Mouse (Mus musculus) adrenal gland, adult (tissue): ENCODE results near the gene Ddhd1.

Experiments
- DNase-seq, 2 experiments: peaks; one replicate each; pipeline ENCODE4 v3.0.0; 2022 to 2023; ENCODE audit warnings: low spot score in 1 of 2; ENCODE audit not compliant: inconsistent age in 2 of 2

Ddhd1 gene

GRCm38 (mm10) chr14:45647175-45647574 lies 10.8 kb downstream of the Ddhd1 start:
- DNase-seq, result no peak

GRCm38 (mm10) chr14:45644786-45645185 lies 13.2 kb downstream of the Ddhd1 start:
- no peak for DNase-seq

DNA sequence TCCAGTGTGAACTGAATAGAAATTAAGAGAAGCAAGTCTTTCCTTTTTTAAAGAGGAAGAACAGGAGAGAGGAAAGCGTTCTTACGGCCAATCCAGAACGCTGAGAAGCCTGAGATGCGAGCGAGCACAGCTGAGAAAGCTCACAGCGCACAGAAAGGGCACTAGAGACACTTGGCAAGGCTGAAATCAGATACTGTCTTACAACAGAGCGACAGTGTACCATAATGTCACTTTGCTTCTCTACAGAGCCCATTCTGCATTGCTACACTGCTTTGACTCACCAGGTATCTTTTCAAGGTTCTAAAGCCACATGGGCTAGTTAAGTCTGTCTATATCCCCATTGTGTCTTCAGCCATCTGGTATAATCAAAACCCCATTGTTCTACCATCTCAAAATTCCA lies 13.7 kb downstream of the Ddhd1 start:
- no peak for DNase-seq

- DNase-seq, result no peak
Observed at GRCm38 (mm10) chr14:45643461-45643860, 14.5 kb downstream of the Ddhd1 start.

DNA sequence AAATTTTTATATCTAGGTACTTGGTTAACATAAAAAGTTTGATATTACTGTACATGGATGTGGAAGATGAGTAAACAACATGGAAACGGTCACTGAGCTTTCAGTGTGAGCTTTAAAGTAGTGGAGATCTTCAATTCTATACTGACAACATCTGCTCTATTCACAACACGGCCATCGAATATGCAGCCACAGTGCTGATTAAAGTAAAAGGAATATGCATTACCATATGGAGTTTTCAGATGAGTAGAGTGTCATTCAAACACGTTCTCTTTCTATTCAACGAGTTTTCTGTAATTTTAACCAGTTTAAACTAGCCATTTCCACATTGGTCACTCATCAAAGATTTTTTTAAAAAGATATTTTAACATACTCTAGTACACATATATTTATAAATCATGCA lies 15.1 kb downstream of the Ddhd1 start:
- DNase-seq, result no peak

GRCm38 (mm10) chr14:45642217-45642616 lies 15.7 kb downstream of the Ddhd1 start:
- DNase-seq, result no peak

DNA sequence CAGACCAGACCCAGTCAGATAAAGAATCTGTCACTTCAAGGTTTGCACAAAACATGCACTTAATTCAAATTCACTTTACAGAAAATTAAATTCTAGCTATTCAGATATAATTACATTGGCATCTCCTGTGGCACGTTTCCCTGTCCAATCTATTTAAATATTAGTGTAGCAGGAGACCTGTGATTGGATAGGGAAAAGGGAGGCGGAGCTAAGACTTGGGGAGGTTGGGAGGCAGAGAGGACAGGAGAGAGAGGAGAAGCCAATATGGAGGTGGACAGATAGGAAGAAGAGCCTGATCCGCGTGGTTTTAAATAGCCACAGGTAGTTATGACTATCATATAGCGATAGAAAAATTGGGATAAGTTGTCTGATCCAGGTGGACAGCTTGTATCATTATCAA lies 19.2 kb downstream of the Ddhd1 start:
- no peak for DNase-seq

- DNase-seq, result no peak
Observed at GRCm38 (mm10) chr14:45635496-45635895, 22.4 kb downstream of the Ddhd1 start.

- DNase-seq, result no peak
Observed at GRCm38 (mm10) chr14:45632756-45633537, 25.0 kb downstream of the Ddhd1 start.

DNA sequence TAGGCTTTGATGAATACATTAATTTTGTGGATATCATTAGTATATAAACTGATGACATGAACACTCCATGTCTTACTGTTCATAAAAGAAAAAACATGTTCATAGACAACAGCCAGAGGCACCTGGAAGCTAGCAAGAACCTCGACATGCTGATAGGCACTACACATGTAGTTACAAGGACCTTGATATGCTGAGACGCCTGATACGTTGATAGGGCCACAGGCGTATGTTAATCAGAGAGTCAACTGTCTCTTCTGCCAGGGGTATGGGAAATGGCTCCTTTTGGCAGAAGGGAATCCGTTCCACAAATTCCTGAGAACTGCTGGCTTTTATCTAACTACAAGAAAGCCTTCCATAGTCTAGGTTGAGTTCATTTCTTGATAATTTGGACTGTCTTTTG lies 27.4 kb downstream of the Ddhd1 start:
- DNase-seq, result no peak

GRCm38 (mm10) chr14:45629938-45630337 lies 28.0 kb downstream of the Ddhd1 start:
- no peak for DNase-seq

- no peak for DNase-seq
Observed at GRCm38 (mm10) chr14:45618351-45618750, 39.6 kb downstream of the Ddhd1 start.

DNA sequence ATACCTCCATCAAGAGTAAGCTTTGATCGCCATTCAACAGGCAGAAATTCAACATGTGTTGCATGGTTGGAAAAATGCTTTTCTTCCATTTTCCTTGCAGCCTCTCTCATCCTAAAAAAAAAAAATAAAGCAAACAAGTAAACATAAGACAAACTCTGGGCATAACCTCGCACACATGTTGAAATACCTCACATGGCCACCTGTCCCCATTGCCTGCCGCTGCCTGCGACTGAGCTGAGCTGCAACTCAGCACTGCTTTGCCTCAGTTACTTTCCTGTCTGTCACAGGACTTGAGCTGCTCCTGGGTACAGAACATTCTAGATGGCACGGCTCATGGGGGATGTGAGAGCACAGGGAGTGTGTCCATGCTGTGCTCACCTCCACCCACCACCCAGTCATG lies 41.4 kb downstream of the Ddhd1 start:
- DNase-seq, result no peak

- DNase-seq, result no peak
Observed at GRCm38 (mm10) chr14:45615776-45616175, 42.2 kb downstream of the Ddhd1 start.

- DNase-seq, result no peak
Observed at GRCm38 (mm10) chr14:45614822-45615221, 43.1 kb downstream of the Ddhd1 start.

GRCm38 (mm10) chr14:45614406-45614805 lies 43.5 kb downstream of the Ddhd1 start:
- no peak for DNase-seq

GRCm38 (mm10) chr14:45611654-45612053 lies 46.3 kb downstream of the Ddhd1 start:
- no peak for DNase-seq

DNA sequence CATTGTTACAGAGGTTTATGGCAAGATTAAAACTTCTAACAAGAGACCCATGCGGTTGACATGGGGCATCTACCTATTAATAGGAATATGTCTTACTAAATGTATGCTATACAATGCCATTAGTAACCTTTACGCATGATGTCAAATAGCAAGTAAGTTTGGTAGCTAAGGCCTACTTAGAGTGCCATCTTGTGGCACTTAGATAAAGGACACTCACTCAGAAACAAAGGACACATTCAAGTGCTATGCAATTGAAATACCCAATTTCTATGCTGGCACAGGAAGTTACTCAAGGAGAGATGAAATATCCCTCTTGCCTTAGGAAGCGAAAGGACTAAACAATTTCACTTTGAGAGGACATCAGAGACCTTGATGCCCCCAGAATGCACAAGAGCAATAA lies 55.9 kb downstream of the Ddhd1 start:
- no peak for DNase-seq

- DNase-seq, result no peak
Observed at GRCm38 (mm10) chr14:45600587-45600986, 57.4 kb downstream of the Ddhd1 start.

DNA sequence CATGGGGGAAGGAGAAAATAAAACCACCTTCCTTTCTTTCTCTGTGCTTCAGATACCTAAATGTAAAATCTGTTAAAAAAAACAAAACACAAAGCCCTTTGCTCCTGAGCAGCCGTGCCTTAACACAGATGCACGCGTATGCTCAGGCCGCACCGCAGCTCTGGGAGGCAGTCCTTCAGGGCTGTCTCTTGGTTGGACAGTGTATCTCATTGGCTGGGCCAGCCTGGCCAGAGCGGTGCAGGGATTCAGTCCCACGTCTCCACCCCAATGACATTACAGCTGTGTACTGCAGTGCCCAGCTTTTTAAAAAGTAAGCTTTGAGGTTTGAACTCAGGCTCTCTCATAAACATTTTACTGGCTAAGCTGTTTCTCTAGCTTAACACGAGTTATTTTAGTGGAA lies 60.1 kb downstream of the Ddhd1 start:
- DNase-seq, result no peak

DNA sequence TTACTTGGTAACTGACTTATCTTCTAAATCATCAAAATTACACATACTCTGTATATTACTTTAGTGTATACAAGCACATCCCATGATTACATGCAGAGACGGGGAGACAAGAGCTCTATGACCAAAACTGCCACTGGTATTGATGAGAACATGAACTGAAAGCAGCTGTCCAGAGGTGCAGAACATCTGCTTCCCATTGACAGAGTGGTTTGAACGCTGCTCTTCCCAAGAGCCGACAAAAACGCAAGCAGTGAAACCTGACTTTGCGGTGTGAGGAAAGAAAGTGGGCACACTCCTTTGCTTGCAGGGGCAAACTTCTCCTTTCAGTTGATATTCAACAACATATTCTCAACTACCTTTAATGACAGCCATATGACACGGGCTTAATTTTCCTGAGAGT lies 64.7 kb downstream of the Ddhd1 start:
- DNase-seq, result no peak

DNA sequence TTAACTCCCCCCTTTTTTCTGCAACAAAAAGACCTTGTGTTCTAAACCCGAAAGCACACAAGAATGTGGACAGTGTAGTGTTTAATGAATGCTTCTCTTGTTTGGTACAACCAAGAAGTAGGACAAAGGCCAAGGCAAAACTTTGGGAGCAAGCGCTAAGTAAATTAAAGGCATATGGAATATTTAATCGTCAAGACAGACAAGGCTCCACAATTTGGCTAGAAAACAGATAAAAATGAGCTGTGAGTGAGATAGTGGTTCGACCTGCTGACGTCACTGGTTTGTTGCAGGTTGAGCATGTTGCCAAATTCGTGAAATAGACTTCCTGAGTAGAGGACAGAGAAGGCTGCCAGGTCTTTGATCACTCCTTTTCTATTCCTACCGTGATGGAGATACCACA lies 69.5 kb downstream of the Ddhd1 start:
- DNase-seq, result no peak

DNA sequence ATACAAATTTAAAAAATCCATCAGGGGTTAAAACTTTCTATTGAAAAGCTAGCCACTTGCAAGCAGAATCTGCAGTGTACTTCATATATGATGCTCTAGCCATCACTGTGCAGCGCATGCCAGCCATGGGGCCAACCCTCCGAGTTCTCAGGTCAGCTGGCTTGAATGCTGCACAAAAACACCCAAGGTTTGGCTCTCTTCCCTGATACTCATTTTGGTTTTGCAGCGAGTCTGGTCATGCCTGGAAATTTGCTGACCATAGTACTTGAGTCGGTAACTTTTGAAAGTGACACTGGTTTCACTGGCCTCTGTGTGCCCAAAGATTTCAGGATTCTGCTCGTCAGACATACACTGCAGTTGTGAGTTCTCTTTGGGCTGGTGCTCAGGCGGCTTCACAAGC lies 70.4 kb downstream of the Ddhd1 start:
- DNase-seq, result no peak
